Mouse (Mus musculus) spleen, adult 2 months (tissue): ENCODE measurements around the gene Dnah2.

Experiments
- CTCF ChIP-seq: fragments of 200-500 bp; IDR thresholded peaks from 2 replicates; pipeline ENCODE4 v1.5.1; 2011; ENCODE audit warnings: mild to moderate bottlenecking, inconsistent platforms; ENCODE audit not compliant: insufficient read depth, insufficient read length, insufficient replicate concordance; ENCODE audit errors: extremely low read depth
- POLR2A ChIP-seq: fragments of 200-500 bp; IDR thresholded peaks from 2 replicates; pipeline ENCODE4 v1.6.1; 2011; ENCODE audit warnings: low read depth, low read length, inconsistent platforms

- no peak for TF ChIP-seq CTCF
- TF ChIP-seq POLR2A, result no peak
Observed at GRCm38 (mm10) chr11:69397581-69398057, 151.3 kb downstream of the Dnah2 start.
